Mouse (Mus musculus): ENCODE measurements around the gene Foxe1. TPM values are rescaled to one million over a fixed set of nuclear protein-coding genes. Genes with fewer than 3 reads are reported as not detected.

Foxe1 gene
- polyA plus RNA-seq, 1 experiment from 2014 or later, result not detected

GRCm38 (mm10) chr4:46361258-46361657, 17.8 kb downstream of the Foxe1 start:
- Histone ChIP-seq H3K4me1 (ENCODE audit: insufficient read depth, low read length) (no peaks in the 10 kb centered on the region), H3K4me2 (replicated peaks; ENCODE audit: low read depth, low read length) (no peak overlapping the region), H3K27me3 (ENCODE audit: insufficient read depth, low read length) (no peaks in the 10 kb centered on the region), H3K36me3 (ENCODE audit: insufficient read depth, low read length) (no peaks in the 10 kb centered on the region), H3K9me3 (ENCODE audit: low read length) (no peaks in the 10 kb centered on the region; the same call in 1 of the 2 replicates), H3K4me3 (ENCODE audit: low read length) (no peak overlapping the region), H3K9ac (replicated peaks; ENCODE audit: low read length) (no peak overlapping the region), H3K27ac (ENCODE audit: low read length) (no peak overlapping the region)
- no peak for ATAC-seq (ENCODE audit: low FRiP score, low TSS enrichment)
- 69% methylated on average over 5 of the region's 5 CpGs for WGBS

- Histone ChIP-seq H3K4me1 (ENCODE audit: insufficient read depth, low read length) (peaks cover 6% of the 10 kb centered on the region; the same call in 1 of the 2 replicates), H3K4me2 (replicated peaks; ENCODE audit: low read depth, low read length) (no peak overlapping the region), H3K27ac (ENCODE audit: low read length) (no peak overlapping the region), H3K9ac (replicated peaks; ENCODE audit: low read length) (no peak overlapping the region), H3K36me3 (ENCODE audit: insufficient read depth, low read length) (no peaks in the 10 kb centered on the region), H3K9me3 (ENCODE audit: low read length) (peaks cover 4% of the 10 kb centered on the region), H3K27me3 (ENCODE audit: insufficient read depth, low read length) (0 out of 2 replicates have a peak, but pooled peaks cover 3% of the 10 kb centered on the region), H3K4me3 (ENCODE audit: low read length) (no peak overlapping the region)
- 81% methylated on average over 2 of the region's 2 CpGs for WGBS
- no peak for ATAC-seq (ENCODE audit: low FRiP score, low TSS enrichment)
Observed at GRCm38 (mm10) chr4:46364360-46364759, 21.0 kb downstream of the Foxe1 start.

GRCm38 (mm10) chr4:46367487-46367959, 24.1 kb downstream of the Foxe1 start:
- Histone ChIP-seq H3K4me1 (ENCODE audit: insufficient read depth, low read length) (peaks cover 12% of the 10 kb centered on the region; the same call in 1 of the 2 replicates), H3K27me3 (ENCODE audit: insufficient read depth, low read length) (0 out of 2 replicates have a peak, but pooled peaks cover 3% of the 10 kb centered on the region), H3K36me3 (ENCODE audit: insufficient read depth, low read length) (no peaks in the 10 kb centered on the region), H3K4me2 (replicated peaks; ENCODE audit: low read depth, low read length) (no peak overlapping the region), H3K9ac (replicated peaks; ENCODE audit: low read length) (no peak overlapping the region), H3K27ac (ENCODE audit: low read length) (no peak overlapping the region), H3K4me3 (ENCODE audit: low read length) (no peak overlapping the region), H3K9me3 (ENCODE audit: low read length) (peaks cover 4% of the 10 kb centered on the region)
- 9% methylated on average over 12 of the region's 12 CpGs for WGBS
- no peak for ATAC-seq (ENCODE audit: low FRiP score, low TSS enrichment)

GRCm38 (mm10) chr4:46369070-46369469, 25.7 kb downstream of the Foxe1 start:
- ATAC-seq (ENCODE audit: low FRiP score, low TSS enrichment), result no peak
- Histone ChIP-seq H3K9ac (replicated peaks; ENCODE audit: low read length) (no peak overlapping the region), H3K4me2 (replicated peaks; ENCODE audit: low read depth, low read length) (no peak overlapping the region), H3K4me1 (ENCODE audit: insufficient read depth, low read length) (peaks cover 12% of the 10 kb centered on the region; the same call in 1 of the 2 replicates), H3K27me3 (ENCODE audit: insufficient read depth, low read length) (0 out of 2 replicates have a peak, but pooled peaks cover 3% of the 10 kb centered on the region), H3K4me3 (ENCODE audit: low read length) (no peak overlapping the region), H3K27ac (ENCODE audit: low read length) (no peak overlapping the region), H3K9me3 (ENCODE audit: low read length) (peaks cover 4% of the 10 kb centered on the region; the same call in 1 of the 2 replicates), H3K36me3 (ENCODE audit: insufficient read depth, low read length) (no peaks in the 10 kb centered on the region)
- 64% methylated on average over 4 of the region's 4 CpGs for WGBS

GRCm38 (mm10) chr4:46370406-46370805, 27.0 kb downstream of the Foxe1 start:
- Histone ChIP-seq H3K4me3 (ENCODE audit: low read length) (no peak overlapping the region), H3K4me2 (replicated peaks; ENCODE audit: low read depth, low read length) (no peak overlapping the region), H3K9me3 (ENCODE audit: low read length) (peaks cover 4% of the 10 kb centered on the region; the same call in 1 of the 2 replicates), H3K4me1 (ENCODE audit: insufficient read depth, low read length) (peaks cover 18% of the 10 kb centered on the region), H3K27me3 (ENCODE audit: insufficient read depth, low read length) (0 out of 2 replicates have a peak, but pooled peaks cover 3% of the 10 kb centered on the region), H3K27ac (ENCODE audit: low read length) (no peak overlapping the region), H3K9ac (replicated peaks; ENCODE audit: low read length) (no peak overlapping the region), H3K36me3 (ENCODE audit: insufficient read depth, low read length) (no peaks in the 10 kb centered on the region)
- WGBS, result 50% methylated on average over 6 of the region's 6 CpGs
- ATAC-seq (ENCODE audit: low FRiP score, low TSS enrichment), result no peak

GRCm38 (mm10) chr4:46371030-46371429, 27.6 kb downstream of the Foxe1 start:
- Histone ChIP-seq H3K27ac (ENCODE audit: low read length) (no peak overlapping the region), H3K36me3 (ENCODE audit: insufficient read depth, low read length) (no peaks in the 10 kb centered on the region), H3K9me3 (ENCODE audit: low read length) (peaks cover 4% of the 10 kb centered on the region; the same call in 1 of the 2 replicates), H3K9ac (replicated peaks; ENCODE audit: low read length) (peak overlapping the region; percentile 33; the same call in 1 of the 2 replicates), H3K27me3 (ENCODE audit: insufficient read depth, low read length) (0 out of 2 replicates have a peak, but pooled peaks cover 3% of the 10 kb centered on the region), H3K4me2 (replicated peaks; ENCODE audit: low read depth, low read length) (peak overlapping the region; percentile 45), H3K4me3 (ENCODE audit: low read length) (peak overlapping the region; percentile 15; the same call in 1 of the 2 replicates), H3K4me1 (ENCODE audit: insufficient read depth, low read length) (peaks cover 18% of the 10 kb centered on the region)
- WGBS, result under 1% methylated on average over 19 of the region's 19 CpGs
- peak; percentile 87 for ATAC-seq (ENCODE audit: low FRiP score, low TSS enrichment)

- Histone ChIP-seq H3K4me1 (ENCODE audit: insufficient read depth, low read length) (peaks cover 13% of the 10 kb centered on the region), H3K4me3 (ENCODE audit: low read length) (peak overlapping the region; percentile 45; the same call in 1 of the 2 replicates), H3K36me3 (ENCODE audit: insufficient read depth, low read length) (peaks cover 10% of the 10 kb centered on the region), H3K9ac (replicated peaks; ENCODE audit: low read length) (peak overlapping the region; percentile 58), H3K9me3 (ENCODE audit: low read length) (no peaks in the 10 kb centered on the region), H3K4me2 (replicated peaks; ENCODE audit: low read depth, low read length) (peak overlapping the region; percentile 65), H3K27ac (ENCODE audit: low read length) (no peak overlapping the region), H3K27me3 (ENCODE audit: insufficient read depth, low read length) (no peaks in the 10 kb centered on the region)
- 0 out of 2 replicates have a peak, but pooled peaks have one; percentile 2 for ATAC-seq (ENCODE audit: low FRiP score, low TSS enrichment)
- 56% methylated on average over 6 of the region's 6 CpGs for WGBS
Observed at GRCm38 (mm10) chr4:46374455-46374854, 31.0 kb downstream of the Foxe1 start.

GRCm38 (mm10) chr4:46374869-46375368, 31.5 kb downstream of the Foxe1 start:
- WGBS, result 21% methylated on average over 22 of the region's 22 CpGs
- H3K27ac ChIP-seq (ENCODE audit: low read length), result no peak overlapping the region
- H3K27me3 ChIP-seq (ENCODE audit: insufficient read depth, low read length), result no peaks in the 10 kb centered on the region
- ATAC-seq (ENCODE audit: low FRiP score, low TSS enrichment), result peak; percentile 74
- peaks cover 13% of the 10 kb centered on the region for H3K4me1 ChIP-seq (ENCODE audit: insufficient read depth, low read length)
- H3K9ac ChIP-seq (replicated peaks; ENCODE audit: low read length), result peak overlapping the region; percentile 58
- H3K4me2 ChIP-seq (replicated peaks; ENCODE audit: low read depth, low read length), result peak overlapping the region; percentile 65
- peaks cover 15% of the 10 kb centered on the region for H3K36me3 ChIP-seq (ENCODE audit: insufficient read depth, low read length)
- no peaks in the 10 kb centered on the region for H3K9me3 ChIP-seq (ENCODE audit: low read length)
- peak overlapping the region; percentile 45 for H3K4me3 ChIP-seq (ENCODE audit: low read length)

- Histone ChIP-seq H3K4me1 (ENCODE audit: insufficient read depth, low read length) (0 out of 2 replicates have a peak, but pooled peaks cover 3% of the 10 kb centered on the region), H3K27ac (ENCODE audit: low read length) (peak overlapping the region; percentile 95; the same call in 1 of the 2 replicates), H3K4me2 (replicated peaks; ENCODE audit: low read depth, low read length) (peak overlapping the region; percentile 58), H3K36me3 (ENCODE audit: insufficient read depth, low read length) (0 out of 2 replicates have a peak, but pooled peaks cover 9% of the 10 kb centered on the region), H3K27me3 (ENCODE audit: insufficient read depth, low read length) (no peaks in the 10 kb centered on the region), H3K9ac (replicated peaks; ENCODE audit: low read length) (peak overlapping the region; percentile 96), H3K4me3 (ENCODE audit: low read length) (peak overlapping the region; percentile 77), H3K9me3 (ENCODE audit: low read length) (no peaks in the 10 kb centered on the region)
- no peak for ATAC-seq (ENCODE audit: low FRiP score, low TSS enrichment)
- WGBS, result 13% methylated on average over 5 of the region's 5 CpGs
Observed at GRCm38 (mm10) chr4:46388556-46388955, 45.1 kb downstream of the Foxe1 start.
